Mouse (Mus musculus): ENCODE results near the gene Nptx1.

DNA sequence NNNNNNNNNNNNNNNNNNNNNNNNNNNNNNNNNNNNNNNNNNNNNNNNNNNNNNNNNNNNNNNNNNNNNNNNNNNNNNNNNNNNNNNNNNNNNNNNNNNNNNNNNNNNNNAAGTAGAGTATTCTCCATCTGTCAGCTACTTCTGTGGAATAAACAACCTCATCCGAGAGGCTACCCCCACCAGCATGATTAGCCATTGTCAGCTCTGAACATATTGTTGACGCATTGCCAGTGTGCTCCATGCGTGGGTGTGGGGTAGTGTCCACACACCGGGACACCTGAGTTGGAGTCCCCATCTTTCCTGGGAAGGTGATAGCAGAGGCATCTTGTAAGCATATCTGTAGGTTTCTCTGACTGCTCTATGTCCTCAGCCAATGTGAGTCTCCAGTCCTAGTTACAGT, 39.0 kb upstream of the Nptx1 start:
- TF ChIP-seq CTCF (IDR thresholded peaks at IDR 0.05; ENCODE audit: low read depth) (no peak), EP300 (IDR thresholded peaks at IDR 0.05; ENCODE audit: low read depth) (no peak)
